Mouse (Mus musculus) heart, embryonic 13.5 days (tissue): Measurements from ENCODE around the gene Tbc1d2. TPM values are rescaled to one million over a fixed set of nuclear protein-coding genes. Genes with fewer than 3 reads are reported as not detected.

Experiments used
- ATAC-seq: fragments of 200-750 bp; cut with Nextera tagmentation; 2 replicates; pipeline ENCODE4 v1.8.0; 2017; ENCODE audit warnings: moderate TSS enrichment; ENCODE audit not compliant: insufficient number of reproducible peaks, low FRiP score, low TSS enrichment; ENCODE audit errors: extremely low read depth
- H3K27ac ChIP-seq: fragments of 300-500 bp; sonication (generic); replicated peaks from 2 replicates; pipeline ENCODE4 v1.5.1; 2015; ENCODE audit warnings: moderate library complexity, mild to moderate bottlenecking, inconsistent platforms
- H3K27me3 ChIP-seq: fragments of 300-500 bp; sonication (generic); replicated peaks from 2 replicates; pipeline ENCODE4 v1.6.1; 2015; ENCODE audit warnings: mild to moderate bottlenecking, inconsistent platforms
- H3K36me3 ChIP-seq: fragments of 300-500 bp; sonication (generic); 2 replicates; pipeline ENCODE4 v1.6.1; 2015; ENCODE audit warnings: mild to moderate bottlenecking, inconsistent platforms
- H3K4me1 ChIP-seq: fragments of 300-500 bp; sonication (generic); 2 replicates; pipeline ENCODE4 v1.6.1; 2015; ENCODE audit warnings: inconsistent platforms
- H3K4me2 ChIP-seq: fragments of 300-500 bp; sonication (generic); 2 replicates; pipeline ENCODE4 v1.6.1; 2015; ENCODE audit warnings: inconsistent platforms, mild to moderate bottlenecking, moderate library complexity
- H3K4me3 ChIP-seq: fragments of 300-500 bp; sonication (generic); 2 replicates; pipeline ENCODE4 v1.5.1; 2015; ENCODE audit warnings: moderate library complexity, mild to moderate bottlenecking, inconsistent platforms
- H3K9ac ChIP-seq: fragments of 300-500 bp; sonication (generic); 2 replicates; pipeline ENCODE4 v1.6.1; 2015; ENCODE audit warnings: inconsistent platforms, mild to moderate bottlenecking, moderate library complexity
- H3K9me3 ChIP-seq: fragments of 300-500 bp; sonication (generic); 2 replicates; pipeline ENCODE4 v1.6.1; 2016; ENCODE audit warnings: inconsistent platforms
- WGBS: fragments of 180-500 bp; shearing (Covaris S2); methylation state at CpG from one replicate; pipeline ENCODE4 v1.1.7; 2015; ENCODE audit warnings: mixed read lengths; 5-methylcytosine and 5-hydroxymethylcytosine counted together
- polyA plus RNA-seq: library from polyadenylated mRNA; unstranded; fragments of >200 nt; fragmentation: Nextera tagmentation; extraction: Ambion mirVana; gene quantifications from 2 replicates; pipeline ENCODE4 v1.2.1, GENCODE M21; 2015

Tbc1d2 gene
- polyA plus RNA-seq, 1 experiment from 2014 or later: 0.63 TPM

GRCm38 (mm10) chr4:46666420-46666819 lies 16.4 kb upstream of the Tbc1d2 start:
- Histone ChIP-seq H3K4me3 (no peak overlapping the region), H3K36me3 (no peaks in the 10 kb centered on the region), H3K27ac (no peak overlapping the region), H3K27me3 (peaks cover 2% of the 10 kb centered on the region; the same call in 1 of the 2 replicates), H3K4me1 (peaks cover 43% of the 10 kb centered on the region), H3K9me3 (no peaks in the 10 kb centered on the region), H3K4me2 (no peak overlapping the region), H3K9ac (no peak overlapping the region)
- WGBS: 70% methylated on average over 5 of the region's 5 CpGs
- no peak for ATAC-seq

GRCm38 (mm10) chr4:46665371-46665774 lies 15.4 kb upstream of the Tbc1d2 start:
- Histone ChIP-seq H3K9ac (no peak overlapping the region; the same call in 1 of the 2 replicates), H3K36me3 (no peaks in the 10 kb centered on the region), H3K4me1 (peaks cover 43% of the 10 kb centered on the region), H3K4me3 (0 out of 2 replicates have a peak overlapping the region, but pooled peaks have one; percentile 50), H3K9me3 (no peaks in the 10 kb centered on the region), H3K27me3 (peaks cover 4% of the 10 kb centered on the region; the same call in 1 of the 2 replicates), H3K4me2 (peak overlapping the region; percentile 68), H3K27ac (no peak overlapping the region)
- ATAC-seq: no peak
- 4% methylated on average over 8 of the region's 8 CpGs for WGBS

GRCm38 (mm10) chr4:46664123-46665009 lies 14.4 kb upstream of the Tbc1d2 start:
- peak overlapping the region; percentile 68 for H3K4me2 ChIP-seq
- peak overlapping the region; percentile 50 for H3K4me3 ChIP-seq
- peak; percentile 56; the same call in 1 of the 2 replicates for ATAC-seq
- peaks cover 43% of the 10 kb centered on the region for H3K4me1 ChIP-seq
- H3K36me3 ChIP-seq: no peaks in the 10 kb centered on the region
- no peaks in the 10 kb centered on the region for H3K9me3 ChIP-seq
- H3K9ac ChIP-seq: peak overlapping the region; percentile 80
- peaks cover 4% of the 10 kb centered on the region; the same call in 1 of the 2 replicates for H3K27me3 ChIP-seq
- WGBS: 3% methylated on average over 34 of the region's 34 CpGs
- peak overlapping the region; percentile 76 for H3K27ac ChIP-seq

GRCm38 (mm10) chr4:46661433-46661832 lies 11.4 kb upstream of the Tbc1d2 start:
- ATAC-seq: no peak
- Histone ChIP-seq H3K4me1 (peaks cover 21% of the 10 kb centered on the region), H3K9ac (no peak overlapping the region)

GRCm38 (mm10) chr4:46658946-46659345 lies 8.9 kb upstream of the Tbc1d2 start:
- H3K4me3 ChIP-seq: no peak overlapping the region
- H3K4me1 ChIP-seq: peaks cover 6% of the 10 kb centered on the region
- H3K27ac ChIP-seq: no peak overlapping the region
- H3K4me2 ChIP-seq: no peak overlapping the region
- 73% methylated on average over 5 of the region's 5 CpGs for WGBS
- ATAC-seq: no peak
- H3K27me3 ChIP-seq: peaks cover 24% of the 10 kb centered on the region
- H3K9me3 ChIP-seq: no peaks in the 10 kb centered on the region
- H3K9ac ChIP-seq: no peak overlapping the region
- no peaks in the 10 kb centered on the region for H3K36me3 ChIP-seq

More at GRCm38 (mm10) chr4:46661433-46661832, 11.4 kb upstream of the Tbc1d2 start:
- Histone ChIP-seq H3K36me3 (no peaks in the 10 kb centered on the region), H3K9me3 (no peaks in the 10 kb centered on the region), H3K4me3 (no peak overlapping the region), H3K4me2 (no peak overlapping the region), H3K27ac (no peak overlapping the region), H3K27me3 (peaks cover 4% of the 10 kb centered on the region; the same call in 1 of the 2 replicates)
- WGBS: 71% methylated on average over 9 of the region's 9 CpGs

- 6% methylated on average over 5 of the region's 5 CpGs for WGBS
- H3K27ac ChIP-seq: no peak overlapping the region
- H3K9ac ChIP-seq: no peak overlapping the region
- H3K36me3 ChIP-seq: no peaks in the 10 kb centered on the region
- no peaks in the 10 kb centered on the region for H3K9me3 ChIP-seq
- H3K4me1 ChIP-seq: no peaks in the 10 kb centered on the region
- H3K4me3 ChIP-seq: no peak overlapping the region
- H3K27me3 ChIP-seq: peaks cover 42% of the 10 kb centered on the region
- H3K4me2 ChIP-seq: no peak overlapping the region
- no peak for ATAC-seq
These were observed 7.1 kb upstream of the Tbc1d2 start for GRCm38 (mm10) chr4:46657116-46657515.

- no peak for ATAC-seq
- H3K4me1 ChIP-seq: peaks cover 1% of the 10 kb centered on the region
These were observed 5.9 kb upstream of the Tbc1d2 start for GRCm38 (mm10) chr4:46655956-46656355.

GRCm38 (mm10) chr4:46655298-46655697 lies 5.3 kb upstream of the Tbc1d2 start:
- Histone ChIP-seq H3K27me3 (peaks cover 53% of the 10 kb centered on the region), H3K9ac (no peak overlapping the region), H3K4me1 (peaks cover 6% of the 10 kb centered on the region), H3K9me3 (no peaks in the 10 kb centered on the region), H3K4me3 (no peak overlapping the region), H3K27ac (no peak overlapping the region), H3K4me2 (no peak overlapping the region), H3K36me3 (no peaks in the 10 kb centered on the region)
- no peak for ATAC-seq
- 49% methylated on average over 1 of the region's 1 CpGs for WGBS

More at GRCm38 (mm10) chr4:46655956-46656355, 5.9 kb upstream of the Tbc1d2 start:
- H3K4me2 ChIP-seq: no peak overlapping the region
- no peaks in the 10 kb centered on the region for H3K36me3 ChIP-seq
- H3K27me3 ChIP-seq: peaks cover 50% of the 10 kb centered on the region
- H3K9me3 ChIP-seq: no peaks in the 10 kb centered on the region
- WGBS: 52% methylated on average over 2 of the region's 2 CpGs
- H3K4me3 ChIP-seq: no peak overlapping the region
- no peak overlapping the region for H3K9ac ChIP-seq
- no peak overlapping the region for H3K27ac ChIP-seq

- Histone ChIP-seq H3K27me3 (peaks cover 58% of the 10 kb centered on the region), H3K9me3 (no peaks in the 10 kb centered on the region), H3K4me3 (peak overlapping the region; percentile 82), H3K27ac (no peak overlapping the region), H3K36me3 (no peaks in the 10 kb centered on the region), H3K4me1 (peaks cover 13% of the 10 kb centered on the region), H3K4me2 (peak overlapping the region; percentile 99), H3K9ac (peak overlapping the region; percentile 79)
- 43% methylated on average over 4 of the region's 4 CpGs for WGBS
- ATAC-seq: no peak
These were observed 848 bp downstream of the Tbc1d2 start for GRCm38 (mm10) chr4:46649161-46649560.

GRCm38 (mm10) chr4:46643676-46644112 lies 6.3 kb downstream of the Tbc1d2 start:
- 73% methylated on average over 8 of the region's 8 CpGs for WGBS
- Histone ChIP-seq H3K9me3 (no peaks in the 10 kb centered on the region), H3K9ac (no peak overlapping the region), H3K4me3 (no peak overlapping the region), H3K4me1 (peaks cover 12% of the 10 kb centered on the region; the same call in 1 of the 2 replicates), H3K4me2 (no peak overlapping the region), H3K27ac (peak overlapping the region; percentile 54), H3K36me3 (no peaks in the 10 kb centered on the region), H3K27me3 (peaks cover 12% of the 10 kb centered on the region)
- ATAC-seq: no peak

GRCm38 (mm10) chr4:46642924-46643675 lies 6.9 kb downstream of the Tbc1d2 start:
- Histone ChIP-seq H3K9me3 (no peaks in the 10 kb centered on the region), H3K4me1 (peaks cover 12% of the 10 kb centered on the region; the same call in 1 of the 2 replicates), H3K27ac (peak overlapping the region; percentile 54), H3K4me3 (no peak overlapping the region), H3K36me3 (no peaks in the 10 kb centered on the region), H3K4me2 (no peak overlapping the region), H3K27me3 (peaks cover 6% of the 10 kb centered on the region), H3K9ac (no peak overlapping the region)
- no peak for ATAC-seq
- 56% methylated on average over 8 of the region's 8 CpGs for WGBS
